Mouse (Mus musculus): Measurements from ENCODE around the gene Fam169b.

The Fam169b gene

DNA sequence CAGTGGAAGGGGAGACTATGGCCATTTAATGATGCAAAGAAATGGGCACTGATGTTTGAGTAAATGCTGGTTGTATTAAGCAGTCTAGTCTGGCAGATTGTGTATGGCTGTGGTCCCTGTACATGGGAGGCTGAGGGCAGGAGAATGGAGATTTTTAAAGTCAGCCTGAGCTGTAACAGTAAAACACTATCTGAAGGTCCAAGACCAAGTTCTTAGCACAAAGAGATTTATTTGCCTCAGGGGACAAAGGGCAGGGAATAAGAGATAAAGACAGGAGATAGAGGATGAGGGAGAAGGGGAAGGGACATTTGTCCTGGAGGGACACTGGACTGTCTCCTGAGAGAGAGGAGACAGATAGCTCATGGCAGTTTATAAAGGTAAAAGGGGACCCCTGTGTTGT lies at the start of gene Fam169b:
Gene Fam169b (plus strand): TSS at position 325 of the 400 bp plus-strand sequence.
- no peak for ATAC-seq (ENCODE audit: low TSS enrichment)

DNA sequence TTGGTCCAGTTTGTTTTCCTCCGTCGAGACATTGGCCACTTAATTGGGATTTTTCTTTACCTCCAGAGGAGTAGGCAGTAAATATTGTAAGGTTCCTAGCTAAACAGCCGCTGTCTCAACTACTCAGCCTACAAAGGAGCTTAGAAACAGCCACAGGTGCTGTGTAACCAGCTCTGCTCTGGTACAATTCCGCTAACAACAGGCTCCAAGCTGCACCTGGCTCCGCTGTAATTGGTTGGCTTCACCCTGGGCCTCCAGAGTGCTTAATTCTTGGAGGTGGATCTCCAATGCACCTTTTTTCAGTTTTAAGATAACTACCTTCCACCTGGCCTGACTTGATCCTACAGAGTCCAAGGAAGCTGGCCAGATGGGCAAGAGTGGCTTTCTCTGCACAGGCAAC lies 49.6 kb upstream of the Fam169b start:
- ATAC-seq (ENCODE audit: low TSS enrichment), result no peak

DNA sequence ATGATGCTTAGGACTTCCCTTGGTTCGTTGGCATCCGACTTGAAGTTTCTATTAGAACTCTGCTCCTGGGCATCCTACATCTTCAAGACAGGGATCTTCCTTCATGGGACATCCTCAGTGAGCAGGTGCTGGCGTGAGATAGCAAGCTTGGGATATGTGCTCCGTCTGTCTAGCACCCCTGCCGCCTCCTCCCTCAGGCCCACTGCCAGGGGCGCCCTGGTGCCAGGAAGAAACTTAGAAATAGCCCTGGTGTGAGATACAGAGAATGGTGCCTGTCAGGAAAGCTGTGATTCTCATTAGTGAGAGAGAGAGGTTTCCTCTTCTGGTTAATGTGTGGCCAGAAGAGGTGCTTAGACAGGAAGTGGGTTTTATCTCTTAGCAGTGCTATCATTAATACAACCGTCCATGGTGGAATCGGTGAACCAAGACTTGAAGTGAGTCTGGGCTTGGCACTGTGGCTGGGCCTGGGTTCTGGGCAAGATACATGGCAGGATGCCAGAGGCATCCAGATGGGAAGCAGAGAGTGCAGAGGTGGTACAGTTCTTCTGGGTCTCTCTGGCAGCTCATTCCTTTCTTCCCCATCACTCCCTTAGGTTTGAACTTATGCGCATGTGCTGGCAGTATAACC lies 48.1 kb upstream of the Fam169b start:
- peak; percentile 38; the same call in 1 of the 2 replicates for ATAC-seq (ENCODE audit: low TSS enrichment)

DNA sequence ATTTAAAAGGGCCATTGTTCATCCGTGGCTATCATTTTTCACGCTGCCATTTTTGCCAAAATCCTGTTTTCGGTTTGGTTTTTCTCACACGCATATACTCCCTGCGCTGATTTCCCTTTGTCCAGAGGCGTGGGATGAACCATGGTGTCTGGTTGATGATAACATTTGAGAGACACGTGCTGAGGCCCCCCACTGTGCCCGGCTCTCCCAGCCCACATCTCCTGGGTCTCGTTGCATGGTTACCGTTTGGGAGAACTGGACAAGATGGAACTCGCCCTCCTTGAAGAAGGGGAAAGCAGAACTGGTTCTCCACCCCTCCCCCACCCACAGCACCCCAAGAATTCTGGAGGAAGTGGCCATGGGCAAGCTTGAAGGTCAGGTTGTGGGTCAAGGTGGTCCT lies 46.6 kb upstream of the Fam169b start:
- no peak for ATAC-seq (ENCODE audit: low TSS enrichment)

DNA sequence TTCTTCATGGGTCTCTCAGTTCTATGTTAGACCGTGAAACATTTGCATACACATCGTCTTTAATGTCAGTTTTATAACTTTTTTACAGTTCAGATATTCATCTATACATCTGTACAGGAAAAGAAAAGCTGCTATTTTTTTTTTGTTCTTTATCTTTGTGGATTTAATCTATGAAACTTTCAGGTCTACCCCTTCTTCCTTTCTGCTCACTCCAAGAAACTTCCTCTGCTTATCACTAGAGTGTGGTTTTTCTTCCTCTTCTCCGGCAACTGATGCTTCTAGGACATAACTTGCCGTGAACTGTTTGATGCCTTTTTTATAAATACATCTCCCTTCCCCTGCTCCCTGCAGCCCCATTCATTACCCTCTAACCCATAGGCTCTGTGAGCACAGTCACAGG lies 46.0 kb upstream of the Fam169b start:
- no peak for ATAC-seq (ENCODE audit: low TSS enrichment)

DNA sequence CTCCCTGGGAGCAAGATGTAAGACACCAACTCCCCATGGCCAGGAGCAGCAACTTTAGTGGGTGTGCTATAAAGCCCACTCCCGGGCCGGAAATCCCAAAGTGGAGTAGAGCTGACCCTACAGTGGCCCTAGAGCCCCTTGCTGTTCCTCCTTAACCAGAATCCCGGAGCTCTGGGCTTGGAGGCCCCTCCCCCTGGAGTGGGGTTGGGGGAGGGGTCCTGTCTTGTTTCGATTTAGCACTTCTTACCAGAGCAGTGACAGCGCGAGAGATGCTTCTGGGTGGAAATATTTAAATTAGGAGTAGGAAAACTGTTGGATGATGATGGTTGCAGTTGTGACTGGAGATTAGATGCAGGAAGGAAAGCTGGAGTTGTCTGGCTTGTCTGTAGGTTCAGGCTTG lies 45.1 kb upstream of the Fam169b start:
- ATAC-seq (ENCODE audit: low TSS enrichment), result no peak

DNA sequence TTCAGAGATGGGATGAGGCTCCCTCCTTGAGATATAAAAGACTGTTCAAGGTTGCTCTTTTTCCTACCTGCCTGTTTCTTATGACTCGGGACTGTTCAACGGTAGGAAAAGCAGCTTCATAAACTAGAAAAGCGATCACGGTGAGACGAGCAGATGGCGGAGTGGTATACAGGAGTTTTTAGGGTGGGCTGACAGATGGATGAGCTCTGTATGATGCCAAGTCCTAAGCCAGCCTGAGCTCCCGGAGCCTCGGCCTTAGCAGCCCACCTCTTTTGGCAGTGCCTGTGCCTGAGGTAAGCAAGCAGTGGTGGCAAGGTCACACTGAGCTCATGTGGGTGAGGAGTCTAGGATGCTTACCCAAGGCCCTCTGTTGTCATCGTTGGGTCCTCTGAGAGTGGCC lies 42.8 kb upstream of the Fam169b start:
- no peak for ATAC-seq (ENCODE audit: low TSS enrichment)

DNA sequence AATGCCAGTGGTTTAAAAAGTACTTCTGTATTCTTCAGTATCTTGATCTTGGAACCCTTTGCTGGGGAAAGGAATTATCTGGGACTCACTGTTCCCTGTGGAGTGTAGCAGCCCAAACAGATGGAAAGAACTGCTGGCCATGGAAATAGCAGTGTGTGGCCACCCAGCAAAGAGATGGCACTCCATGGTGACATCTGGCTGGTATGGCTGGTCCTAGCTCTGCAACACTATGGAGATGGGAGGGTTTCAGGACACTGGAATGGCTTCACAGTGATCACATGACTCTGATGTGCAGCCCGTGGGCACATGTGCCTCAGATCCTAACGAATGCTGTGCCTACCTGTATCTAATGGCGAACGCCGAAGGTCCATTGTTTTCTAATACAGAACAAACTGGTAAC lies 41.1 kb upstream of the Fam169b start:
- ATAC-seq (ENCODE audit: low TSS enrichment), result no peak

DNA sequence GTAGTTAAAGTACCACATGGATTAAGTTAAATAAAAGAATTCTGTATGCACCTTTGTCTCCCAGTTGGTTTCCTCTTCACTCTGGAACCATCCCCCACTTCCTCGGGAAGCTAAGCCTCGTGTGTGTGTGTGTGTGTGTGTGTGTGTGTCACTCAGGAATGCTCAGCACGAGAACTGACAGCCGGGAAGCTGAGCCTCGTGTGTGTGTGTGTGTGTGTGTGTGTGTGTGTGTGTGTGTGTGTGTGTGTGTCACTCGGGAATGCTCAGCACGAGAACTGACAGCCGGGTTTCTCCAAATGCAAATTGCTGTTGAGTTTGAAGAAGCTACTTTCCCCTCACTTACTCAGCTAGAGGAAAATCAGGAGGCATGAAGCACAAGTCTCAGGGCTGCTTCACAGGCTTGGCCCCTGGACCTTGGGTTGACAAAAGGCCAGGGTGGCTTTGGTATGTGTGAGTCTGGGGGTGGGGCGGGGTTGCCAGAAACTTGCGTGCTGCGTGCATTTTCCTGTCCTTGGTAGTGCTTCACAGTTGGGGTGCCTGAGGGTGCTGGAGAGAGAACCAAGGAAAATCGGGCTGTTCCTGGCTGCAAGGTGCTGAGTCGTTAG lies 39.9 kb upstream of the Fam169b start:
- ATAC-seq (ENCODE audit: low TSS enrichment), result no peak

DNA sequence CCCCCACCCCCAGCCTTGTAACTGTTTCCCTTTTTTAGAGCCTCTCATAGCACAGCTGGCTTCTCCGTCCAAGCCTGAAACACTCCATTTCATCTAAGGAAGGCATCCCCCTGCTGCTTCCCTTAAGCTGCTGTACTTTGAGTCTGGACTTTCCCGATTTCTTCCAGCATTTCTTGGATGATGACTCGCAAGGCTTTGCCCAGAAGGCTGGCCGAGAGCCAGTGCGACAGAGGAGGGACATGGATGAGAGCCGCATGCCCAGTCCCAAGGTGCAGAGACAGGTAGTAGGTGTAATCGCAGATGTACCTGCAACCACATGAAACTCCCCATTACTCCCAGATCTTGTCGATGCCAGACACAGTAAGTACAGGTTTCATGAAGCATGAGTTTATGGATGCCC lies 36.8 kb upstream of the Fam169b start:
- ATAC-seq (ENCODE audit: low TSS enrichment), result no peak

DNA sequence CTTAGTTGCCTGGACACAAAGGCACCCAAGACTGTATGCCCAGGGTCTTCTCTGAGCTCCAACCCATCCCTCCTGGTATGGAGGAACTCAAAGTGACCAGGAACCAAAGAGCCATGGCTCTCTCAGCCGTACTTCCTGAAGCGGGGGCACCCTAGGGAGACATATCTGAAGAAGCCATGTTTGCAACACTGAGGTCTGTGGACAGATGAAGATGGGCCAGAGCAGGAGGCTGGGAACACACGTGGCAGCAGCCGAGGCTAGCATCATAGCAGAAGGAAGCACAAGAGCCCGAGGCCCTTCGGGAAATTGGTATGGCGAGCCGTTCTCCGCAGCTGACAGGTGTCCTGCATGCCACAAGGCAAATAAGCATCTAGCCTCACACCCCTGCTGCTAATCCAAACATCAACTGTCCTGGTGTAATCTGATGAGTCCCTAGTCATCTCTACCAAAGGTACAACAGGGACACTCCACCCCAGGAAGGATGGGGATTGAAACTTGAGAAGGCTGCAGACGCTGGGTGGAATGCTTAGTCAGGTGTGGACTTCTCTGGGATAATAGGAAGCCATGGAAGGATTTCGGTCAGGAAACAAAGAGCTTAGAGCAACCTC lies 34.3 kb upstream of the Fam169b start:
- no peak for ATAC-seq (ENCODE audit: low TSS enrichment)

DNA sequence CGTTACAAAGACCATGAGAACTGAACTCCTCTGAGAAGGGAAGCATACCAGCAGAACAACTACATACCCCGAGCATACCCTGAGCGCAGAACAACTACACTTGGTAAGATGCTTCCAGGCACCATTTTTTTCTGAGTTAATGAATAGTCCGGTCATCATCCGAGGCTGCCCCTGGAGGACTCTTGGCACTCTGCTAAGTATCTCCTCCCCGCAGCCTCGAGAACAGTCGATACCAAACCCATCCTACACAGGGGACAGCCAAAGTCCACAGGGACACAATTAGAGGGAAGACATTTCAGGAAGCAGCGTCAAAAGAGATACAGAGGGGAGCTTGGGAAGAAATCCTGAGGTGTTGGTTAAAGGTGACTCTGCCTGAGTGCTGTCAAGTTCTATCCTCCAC lies 32.4 kb upstream of the Fam169b start:
- ATAC-seq (ENCODE audit: low TSS enrichment), result no peak

DNA sequence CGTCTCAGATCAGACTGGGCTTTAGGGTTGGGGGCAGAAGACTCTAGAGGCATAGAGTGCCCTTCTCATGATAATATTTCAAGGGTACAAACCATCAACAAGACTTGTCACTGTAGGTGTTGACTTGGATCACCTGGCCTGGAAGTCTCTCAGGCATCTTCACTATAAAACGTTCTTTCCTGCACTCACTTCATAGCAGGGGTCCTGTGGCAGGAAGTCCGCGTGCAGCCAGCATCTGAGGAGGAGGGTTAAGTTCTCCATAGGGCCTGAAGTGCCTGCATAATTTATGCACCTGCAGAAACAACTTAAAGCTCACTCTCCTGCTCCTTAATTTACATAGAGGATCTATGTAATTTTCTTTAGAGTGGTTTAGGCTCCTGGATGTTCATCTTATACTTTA lies 28.0 kb upstream of the Fam169b start:
- ATAC-seq (ENCODE audit: low TSS enrichment), result no peak

DNA sequence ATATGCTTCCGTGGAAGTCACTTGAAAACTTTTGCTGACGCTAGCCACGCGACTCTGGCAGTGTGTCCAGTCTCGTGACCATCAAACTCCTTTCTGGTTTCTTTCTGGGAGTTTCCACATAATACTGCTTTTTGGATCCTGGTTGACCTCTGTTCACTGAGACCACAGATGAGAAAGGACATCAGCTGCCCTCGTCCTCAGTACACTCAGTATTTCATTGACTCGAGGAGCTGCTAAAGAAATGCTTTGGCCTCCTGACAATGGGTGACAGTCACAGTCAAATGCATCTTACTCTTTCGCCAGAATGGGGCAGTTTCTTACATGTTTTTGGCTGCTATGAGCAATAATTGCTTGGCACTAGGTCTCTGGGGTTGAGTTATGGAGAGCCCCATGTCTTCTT lies 27.4 kb upstream of the Fam169b start:
- ATAC-seq (ENCODE audit: low TSS enrichment), result no peak

DNA sequence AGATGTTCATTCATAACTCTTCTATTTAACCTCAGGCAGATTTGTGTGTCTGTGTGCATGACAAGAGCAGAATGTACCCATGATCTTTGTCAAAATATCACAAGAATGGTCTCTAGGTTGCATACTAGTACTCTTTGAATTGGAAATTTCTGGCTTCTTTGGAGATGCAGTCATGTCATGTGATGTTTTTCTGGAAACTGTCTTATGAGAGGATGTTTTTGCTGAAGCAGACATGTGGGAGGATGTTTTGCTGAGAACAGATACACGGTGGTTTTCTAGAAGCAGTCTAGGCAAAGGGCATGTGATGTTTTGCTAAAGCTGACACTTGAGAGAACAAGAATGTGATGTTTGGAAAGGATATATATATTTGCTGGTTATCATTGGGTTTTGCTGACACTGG lies 23.2 kb upstream of the Fam169b start:
- no peak for ATAC-seq (ENCODE audit: low TSS enrichment)

DNA sequence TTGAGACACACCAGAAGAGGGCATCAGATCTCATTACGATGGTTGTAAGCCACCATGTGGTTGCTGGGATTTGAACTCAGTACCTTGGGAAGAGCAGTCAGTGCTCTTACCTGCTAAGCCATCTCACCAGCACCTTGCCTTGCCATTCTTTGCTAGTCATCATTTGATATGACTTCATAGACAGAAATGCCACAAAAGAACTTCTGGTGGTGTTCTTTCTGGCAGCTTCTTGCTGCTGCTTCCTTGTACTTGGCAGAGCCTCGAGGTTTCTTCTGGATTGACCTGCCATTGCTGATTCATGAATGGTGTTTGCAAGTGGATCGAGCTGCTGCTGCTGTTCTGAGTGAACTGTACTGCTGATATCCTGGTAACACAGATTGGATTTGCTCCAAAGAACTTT lies 22.7 kb upstream of the Fam169b start:
- no peak for ATAC-seq (ENCODE audit: low TSS enrichment)

DNA sequence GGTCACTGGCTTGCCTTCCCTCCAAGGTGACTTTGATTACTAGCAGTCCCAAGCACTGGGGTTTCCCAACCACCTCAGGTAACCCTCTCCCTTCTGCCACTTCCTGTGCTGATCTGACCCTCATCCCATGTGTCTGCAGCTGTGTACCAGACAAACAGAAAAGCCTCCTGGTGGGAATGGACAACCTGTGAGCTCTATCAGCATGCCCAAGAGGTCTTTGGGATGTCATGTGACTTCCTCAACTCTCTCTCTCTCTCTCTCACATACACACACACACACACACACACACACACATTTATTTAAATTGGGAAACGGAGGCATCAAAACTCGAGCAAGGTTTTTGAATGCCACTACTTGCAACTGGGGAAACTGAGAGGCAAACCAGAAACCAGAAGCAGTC lies 15.9 kb upstream of the Fam169b start:
- ATAC-seq (ENCODE audit: low TSS enrichment), result no peak

DNA sequence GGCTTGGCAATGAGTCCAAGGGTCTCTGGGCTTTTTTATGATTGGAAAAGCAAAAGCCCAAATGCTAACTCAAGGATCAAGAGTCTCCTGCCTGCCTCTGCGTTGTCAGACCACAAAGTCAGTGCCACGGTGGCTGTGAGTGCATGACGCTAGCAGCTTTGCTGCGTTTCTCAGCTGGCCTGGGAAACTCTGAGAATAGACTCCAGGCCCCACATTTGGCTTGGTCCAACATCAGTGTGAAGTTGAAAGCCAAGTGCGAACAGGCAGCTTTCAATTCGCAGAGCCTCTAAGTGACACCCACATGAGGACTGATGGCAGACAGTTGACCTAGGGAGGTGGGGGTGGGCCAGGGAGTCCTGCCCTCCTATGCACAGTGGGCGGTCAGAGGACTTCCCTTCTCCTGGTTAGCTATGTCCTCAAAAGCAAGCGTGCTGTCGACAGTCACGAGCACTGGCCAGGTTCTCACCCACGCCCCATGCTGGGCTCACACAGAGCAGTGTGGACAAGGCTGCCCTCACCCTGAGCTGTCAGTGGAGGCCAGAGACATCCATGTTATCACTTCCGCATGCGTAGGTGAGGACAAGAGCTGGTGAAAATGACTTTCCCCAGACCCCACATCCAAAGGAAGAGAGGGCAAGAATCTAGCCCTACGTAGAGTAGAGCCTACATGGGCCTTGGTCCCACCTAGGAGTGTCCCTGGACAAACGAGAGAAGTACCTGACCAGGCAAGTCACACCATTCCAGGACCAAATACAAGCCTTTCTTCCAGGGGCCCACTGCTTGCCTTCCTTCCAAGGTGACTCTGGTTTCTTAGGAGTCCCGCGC lies 15.1 kb upstream of the Fam169b start:
- ATAC-seq (ENCODE audit: low TSS enrichment), result no peak

DNA sequence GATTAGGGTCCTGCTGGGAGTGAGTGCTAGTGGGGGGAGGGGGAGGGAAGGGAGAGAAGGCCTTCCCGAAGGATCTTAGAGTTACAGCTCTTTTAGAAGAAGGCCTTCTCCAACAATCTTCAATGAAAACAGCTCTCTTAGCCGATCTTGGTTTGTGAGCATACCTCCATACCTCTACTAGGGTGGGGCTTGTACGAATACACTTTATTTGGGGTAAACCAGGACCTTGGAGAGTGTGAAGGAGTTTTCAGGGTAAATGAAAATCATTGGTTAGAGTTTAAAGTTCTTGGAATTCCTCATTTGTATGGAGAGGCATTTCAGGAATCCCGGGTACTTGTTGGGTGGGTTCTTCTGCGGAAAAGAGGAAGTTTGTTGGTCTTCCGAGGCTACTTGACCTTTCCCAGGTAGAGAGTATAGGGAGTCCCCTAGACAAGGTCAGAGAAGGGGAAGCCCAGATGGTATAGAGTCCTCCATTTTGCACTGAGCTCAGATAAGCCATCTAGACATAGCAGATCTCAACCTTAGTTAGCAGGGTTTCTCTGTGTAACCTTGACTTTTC lies 14.0 kb upstream of the Fam169b start:
- ATAC-seq (ENCODE audit: low TSS enrichment), result no peak

DNA sequence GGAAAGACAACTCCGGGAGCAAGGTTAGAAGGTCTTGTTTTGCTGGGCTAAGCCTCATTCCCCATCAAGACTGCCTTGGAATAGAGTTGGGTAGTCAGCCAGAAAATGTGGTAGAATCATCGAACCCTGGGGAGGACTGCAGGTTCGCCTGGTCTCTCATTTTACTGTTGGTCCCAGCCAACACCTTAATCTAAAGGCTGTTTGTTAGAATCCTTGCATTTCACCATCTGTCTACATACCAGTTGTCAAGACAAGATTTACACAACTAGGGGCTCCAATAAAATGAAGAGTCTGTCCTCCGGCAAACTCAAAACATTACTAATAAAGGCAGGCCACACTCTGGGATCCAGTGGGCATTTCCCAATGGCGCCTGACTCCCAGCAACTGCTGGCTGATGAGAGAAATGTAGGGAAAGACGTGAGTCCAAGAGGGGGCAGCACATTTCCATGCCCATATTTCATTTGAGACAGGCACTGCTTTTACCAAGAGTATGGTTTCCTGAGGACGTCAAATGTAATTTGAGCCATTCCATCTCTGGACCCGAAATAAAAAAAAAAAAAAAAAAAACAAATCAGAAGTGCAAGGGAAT lies 10.9 kb upstream of the Fam169b start:
- no peak for ATAC-seq (ENCODE audit: low TSS enrichment)

DNA sequence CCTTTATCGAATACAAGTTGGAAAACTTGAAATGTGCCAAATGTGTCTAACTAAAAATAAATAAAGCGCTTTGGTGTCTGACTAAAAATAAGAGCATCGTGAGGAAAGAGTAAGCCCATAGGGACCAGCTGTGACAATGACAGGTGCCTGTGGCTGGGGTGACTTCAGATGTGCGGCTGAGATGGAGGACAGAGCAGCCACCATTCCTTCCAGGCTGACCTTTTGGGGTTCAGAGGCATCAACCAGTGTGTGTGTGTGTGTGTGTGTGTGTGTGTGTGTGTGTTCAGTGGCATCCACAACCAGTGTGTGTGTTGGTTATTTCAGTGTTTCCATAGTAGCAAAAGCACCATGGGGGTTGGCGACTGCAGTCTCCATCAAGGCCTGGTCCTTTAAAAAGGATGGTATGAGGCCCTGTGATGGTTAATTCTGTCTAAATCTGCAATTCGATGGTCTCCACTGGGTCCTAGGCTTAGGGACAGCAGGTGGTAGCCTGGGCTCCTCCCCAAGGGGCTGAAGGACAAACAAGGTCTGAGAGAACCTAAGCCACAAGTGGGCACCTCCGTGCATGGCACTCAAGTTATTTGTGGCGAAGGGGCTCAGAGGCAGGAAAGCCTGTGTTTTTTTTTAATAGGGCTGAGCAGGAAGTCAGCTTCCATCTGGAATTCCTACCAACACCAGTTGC lies 10.2 kb upstream of the Fam169b start:
- ATAC-seq (ENCODE audit: low TSS enrichment), result no peak
